Mouse (Mus musculus) lung, adult 2 months (tissue): ENCODE data around the gene Col4a1.

Source experiments
- CTCF ChIP-seq: fragments of 200-500 bp; IDR thresholded peaks from 2 replicates; pipeline ENCODE4 v1.5.1; 2011; ENCODE audit warnings: mild to moderate bottlenecking, low read length, control low read depth; ENCODE audit not compliant: insufficient read depth
- POLR2A ChIP-seq: fragments of 200-500 bp; IDR thresholded peaks from 2 replicates; pipeline ENCODE4 v1.6.1; 2011; ENCODE audit warnings: low read depth, mild to moderate bottlenecking, control low read depth, low read length, borderline replicate concordance; ENCODE audit errors: extremely low read depth

DNA sequence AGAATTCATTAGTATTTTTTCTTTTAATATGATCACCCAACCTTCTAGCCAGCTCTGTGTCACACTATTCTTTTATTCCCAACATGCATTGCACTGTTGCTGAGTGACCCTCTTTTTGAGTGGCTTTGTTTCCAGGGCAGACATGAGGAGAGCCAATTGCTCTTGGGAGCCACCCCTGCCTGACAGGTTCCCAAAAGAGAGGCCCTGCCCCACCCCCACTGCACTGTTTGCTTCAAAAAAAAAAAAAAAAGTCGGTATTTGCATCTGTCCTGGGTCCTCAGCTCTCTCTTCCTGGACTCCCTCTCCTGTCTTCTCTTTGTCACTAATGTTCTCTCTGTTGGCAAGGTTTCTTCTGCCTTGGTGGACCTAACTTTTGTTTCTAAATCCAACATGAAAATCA is 22.1 kb downstream of the Col4a1 start:
- TF ChIP-seq POLR2A (no peak), CTCF (no peak)
